Mouse (Mus musculus): ENCODE data around the gene Itga8. TPM values are rescaled to one million over a fixed set of nuclear protein-coding genes. Genes with fewer than 3 reads are reported as not detected.

Gene Itga8
- total RNA-seq, 2 experiments from 2014 or later: 8.7 to 11.8 TPM

- DNase-seq (ENCODE audit: low spot score in 2 of 2): peak; percentile 48 to 71
These were observed 6.6 kb downstream of the Itga8 start for GRCm38 (mm10) chr2:12295150-12295549.

- no peak for DNase-seq (ENCODE audit: low spot score in 2 of 2)
These were observed 7.7 kb downstream of the Itga8 start for GRCm38 (mm10) chr2:12294060-12294459.

- no peak for DNase-seq (ENCODE audit: low spot score in 2 of 2)
These were observed 8.3 kb downstream of the Itga8 start for GRCm38 (mm10) chr2:12293458-12293857.

- peak; percentile 83 to 92 for DNase-seq (ENCODE audit: low spot score in 2 of 2)
These were observed 9.5 kb downstream of the Itga8 start for GRCm38 (mm10) chr2:12292023-12292820.

GRCm38 (mm10) chr2:12290235-12290634 lies 11.5 kb downstream of the Itga8 start:
- DNase-seq (ENCODE audit: low spot score in 2 of 2): peak in 1 of 2 experiments; percentile 42

- DNase-seq (ENCODE audit: low spot score in 2 of 2): no peak
These were observed 13.9 kb downstream of the Itga8 start for GRCm38 (mm10) chr2:12287831-12288230.

GRCm38 (mm10) chr2:12280664-12281063 lies 21.1 kb downstream of the Itga8 start:
- DNase-seq (ENCODE audit: low spot score in 2 of 2): no peak

- DNase-seq (ENCODE audit: low spot score in 2 of 2): no peak
These were observed 22.6 kb downstream of the Itga8 start for GRCm38 (mm10) chr2:12279070-12279612.

GRCm38 (mm10) chr2:12256635-12257317 lies 44.9 kb downstream of the Itga8 start:
- no peak for DNase-seq (ENCODE audit: low spot score in 2 of 2)

GRCm38 (mm10) chr2:12255901-12256300 lies 45.8 kb downstream of the Itga8 start:
- no peak for DNase-seq (ENCODE audit: low spot score in 2 of 2)

- no peak for DNase-seq (ENCODE audit: low spot score in 2 of 2)
These were observed 66.4 kb downstream of the Itga8 start for GRCm38 (mm10) chr2:12235345-12235744.

GRCm38 (mm10) chr2:12229721-12230120 lies 72.0 kb downstream of the Itga8 start:
- no peak for DNase-seq (ENCODE audit: low spot score in 2 of 2)

GRCm38 (mm10) chr2:12228335-12228734 lies 73.4 kb downstream of the Itga8 start:
- DNase-seq (ENCODE audit: low spot score in 2 of 2): no peak

- no peak for DNase-seq (ENCODE audit: low spot score in 2 of 2)
These were observed 74.5 kb downstream of the Itga8 start for GRCm38 (mm10) chr2:12227243-12227642.

- no peak for DNase-seq (ENCODE audit: low spot score in 2 of 2)
These were observed 75.4 kb downstream of the Itga8 start for GRCm38 (mm10) chr2:12226367-12226766.

GRCm38 (mm10) chr2:12221671-12222070 lies 80.1 kb downstream of the Itga8 start:
- no peak for DNase-seq (ENCODE audit: low spot score in 2 of 2)

GRCm38 (mm10) chr2:12213464-12213790 lies 88.3 kb downstream of the Itga8 start:
- no peak for DNase-seq (ENCODE audit: low spot score in 2 of 2)

GRCm38 (mm10) chr2:12212662-12213463 lies 88.9 kb downstream of the Itga8 start:
- no peak for DNase-seq (ENCODE audit: low spot score in 2 of 2)

GRCm38 (mm10) chr2:12208142-12208541 lies 93.6 kb downstream of the Itga8 start:
- no peak for DNase-seq (ENCODE audit: low spot score in 2 of 2)

- no peak for DNase-seq (ENCODE audit: low spot score in 2 of 2)
These were observed 95.4 kb downstream of the Itga8 start for GRCm38 (mm10) chr2:12206353-12206752.

- no peak for DNase-seq (ENCODE audit: low spot score in 2 of 2)
These were observed 95.8 kb downstream of the Itga8 start for GRCm38 (mm10) chr2:12205875-12206274.

- DNase-seq (ENCODE audit: low spot score in 2 of 2): no peak
These were observed 98.5 kb downstream of the Itga8 start for GRCm38 (mm10) chr2:12203231-12203630.

All from left cerebral cortex, adult 18-20 months (tissue).